Mouse (Mus musculus): Measurements from ENCODE around the gene Dnaja3. TPM values are rescaled to one million over a fixed set of nuclear protein-coding genes. Genes with fewer than 3 reads are reported as not detected.

Dnaja3 gene
- polyA plus RNA-seq, 1 experiment from 2014 or later: 60.7 TPM

DNA sequence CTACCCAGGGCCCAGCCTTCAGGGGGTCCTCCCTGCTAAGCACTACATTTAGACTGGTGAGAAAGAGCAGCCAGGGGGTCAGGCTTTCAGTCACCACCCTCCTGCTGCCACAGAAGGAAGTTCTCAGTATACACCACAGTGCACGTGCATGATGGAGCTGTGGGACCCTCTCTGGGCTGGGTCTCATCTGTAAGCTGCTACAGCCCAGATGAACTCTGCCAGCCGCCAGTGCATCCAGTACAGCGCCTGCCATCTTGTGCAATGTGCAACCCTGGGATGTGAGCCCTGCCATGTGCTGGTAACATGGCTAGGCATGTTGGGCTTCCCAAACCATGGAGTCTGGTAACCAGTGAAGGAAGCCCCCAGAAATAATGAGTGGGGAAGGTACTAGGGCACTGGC, 10.4 kb downstream of the Dnaja3 start:
- H3K4me1 ChIP-seq (replicated peaks): peaks cover 77% of the 10 kb centered on the region
- peaks cover 66% of the 10 kb centered on the region for H3K36me3 ChIP-seq

DNA sequence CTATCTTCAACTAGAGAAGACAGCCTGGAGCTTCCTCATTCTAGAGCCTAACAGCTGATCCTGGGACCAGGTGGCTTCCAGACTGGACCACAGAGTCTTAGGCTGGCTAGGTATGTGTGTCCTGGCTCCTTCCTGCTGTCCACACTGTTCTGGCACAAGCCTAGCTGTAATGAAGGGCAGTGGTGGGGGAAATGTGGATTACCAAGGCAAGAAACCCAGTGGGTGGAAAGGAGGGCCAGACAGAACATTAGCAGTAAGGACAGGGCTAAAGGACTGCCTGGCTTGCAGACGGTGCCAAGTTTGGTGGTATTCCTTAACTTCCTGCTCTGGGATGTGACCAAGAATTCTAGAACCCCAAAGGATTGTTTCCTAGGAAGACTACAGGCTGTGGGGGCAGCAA, 11.3 kb downstream of the Dnaja3 start:
- Histone ChIP-seq H3K36me3 (peaks cover 73% of the 10 kb centered on the region), H3K4me1 (replicated peaks) (peaks cover 78% of the 10 kb centered on the region), H3K27ac (peak overlapping the region; percentile 75), H3K9me3 (no peaks in the 10 kb centered on the region), H3K27me3 (ENCODE audit: insufficient read depth, poor library complexity, severe bottlenecking) (no peaks in the 10 kb centered on the region), H3K4me3 (no peak overlapping the region)
- DNase-seq (ENCODE audit: low spot score): no peak
- WGBS: 78% methylated on average over 1 of the region's 1 CpGs

More for the DNA sequence above, 10.4 kb downstream of the Dnaja3 start:
- Histone ChIP-seq H3K9me3 (no peaks in the 10 kb centered on the region), H3K27ac (peak overlapping the region; percentile 37), H3K27me3 (ENCODE audit: insufficient read depth, poor library complexity, severe bottlenecking) (no peaks in the 10 kb centered on the region), H3K4me3 (no peak overlapping the region)
- DNase-seq (ENCODE audit: low spot score): no peak
- WGBS: 90% methylated on average over 3 of the region's 3 CpGs

DNA sequence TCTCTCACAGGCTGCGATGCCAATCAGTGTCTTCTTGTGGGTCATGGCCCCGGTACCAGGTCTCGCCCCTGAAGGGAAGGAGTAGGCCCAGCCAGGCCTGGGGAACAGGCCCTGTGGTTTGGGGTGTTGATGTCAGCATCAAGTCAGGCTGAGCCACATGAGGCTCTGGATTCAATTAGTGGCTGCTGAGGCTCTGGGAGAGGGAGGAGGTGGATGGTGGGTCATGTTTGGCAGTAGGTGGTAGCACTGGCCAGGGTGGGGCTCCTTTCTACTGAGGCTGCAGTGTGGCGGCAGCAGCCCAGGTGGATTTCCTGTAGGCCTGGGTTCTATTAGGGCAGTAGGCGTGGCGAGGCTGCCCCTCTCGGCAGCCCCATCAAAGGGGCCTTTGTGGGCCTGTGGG, 11.8 kb downstream of the Dnaja3 start:
- peak overlapping the region; percentile 75 for H3K27ac ChIP-seq
- peaks cover 77% of the 10 kb centered on the region for H3K36me3 ChIP-seq
- H3K27me3 ChIP-seq (ENCODE audit: insufficient read depth, poor library complexity, severe bottlenecking): no peaks in the 10 kb centered on the region
- DNase-seq (ENCODE audit: low spot score): peak; percentile 74
- WGBS: 68% methylated on average over 7 of the region's 7 CpGs
- no peaks in the 10 kb centered on the region for H3K9me3 ChIP-seq
- peaks cover 78% of the 10 kb centered on the region for H3K4me1 ChIP-seq (replicated peaks)
- no peak overlapping the region for H3K4me3 ChIP-seq

GRCm38 (mm10) chr16:4652707-4653416, 13.1 kb downstream of the Dnaja3 start:
- 68% methylated on average over 4 of the region's 4 CpGs for WGBS
- Histone ChIP-seq H3K4me3 (no peak overlapping the region), H3K9me3 (no peaks in the 10 kb centered on the region), H3K4me1 (replicated peaks) (peaks cover 71% of the 10 kb centered on the region), H3K27ac (peak overlapping the region; percentile 75), H3K36me3 (peaks cover 79% of the 10 kb centered on the region), H3K27me3 (ENCODE audit: insufficient read depth, poor library complexity, severe bottlenecking) (no peaks in the 10 kb centered on the region)
- DNase-seq (ENCODE audit: low spot score): no peak

DNA sequence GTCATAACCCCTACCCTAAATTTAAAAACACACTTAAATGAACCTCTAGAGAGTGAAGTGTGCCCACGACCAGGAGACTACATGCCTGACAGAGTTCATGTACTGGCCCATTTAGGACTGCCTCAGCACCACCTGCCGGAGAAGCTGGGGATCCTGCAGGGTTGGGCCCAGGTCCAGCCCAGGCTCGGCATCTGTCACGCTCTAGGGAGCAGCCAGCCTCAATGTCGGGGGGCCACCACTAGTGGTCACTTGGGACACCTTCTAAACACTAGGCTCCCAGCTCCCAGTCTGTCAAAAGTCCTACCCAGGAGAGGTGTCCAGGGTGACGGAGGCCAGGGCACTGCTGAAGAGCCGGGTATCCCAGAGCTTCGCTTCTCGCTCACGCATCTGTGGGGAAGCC, 14.9 kb downstream of the Dnaja3 start:
- Histone ChIP-seq H3K27ac (peak overlapping the region; percentile 72; the same call in 1 of the 2 replicates), H3K4me3 (no peak overlapping the region), H3K4me1 (replicated peaks) (peaks cover 64% of the 10 kb centered on the region), H3K36me3 (peaks cover 67% of the 10 kb centered on the region), H3K9me3 (no peaks in the 10 kb centered on the region), H3K27me3 (ENCODE audit: insufficient read depth, poor library complexity, severe bottlenecking) (no peaks in the 10 kb centered on the region)
- no peak for DNase-seq (ENCODE audit: low spot score)
- WGBS: 83% methylated on average over 10 of the region's 10 CpGs

- Histone ChIP-seq H3K4me1 (replicated peaks) (peaks cover 64% of the 10 kb centered on the region), H3K27ac (peak overlapping the region; percentile 72), H3K9me3 (no peaks in the 10 kb centered on the region), H3K27me3 (ENCODE audit: insufficient read depth, poor library complexity, severe bottlenecking) (no peaks in the 10 kb centered on the region), H3K4me3 (no peak overlapping the region), H3K36me3 (peaks cover 61% of the 10 kb centered on the region)
- DNase-seq (ENCODE audit: low spot score): no peak
- WGBS: 77% methylated on average over 4 of the region's 4 CpGs
Observed at GRCm38 (mm10) chr16:4655251-4655734, 15.5 kb downstream of the Dnaja3 start.

GRCm38 (mm10) chr16:4655764-4656570, 16.2 kb downstream of the Dnaja3 start:
- Histone ChIP-seq H3K36me3 (peaks cover 62% of the 10 kb centered on the region), H3K9me3 (no peaks in the 10 kb centered on the region), H3K27ac (peak overlapping the region; percentile 72), H3K4me1 (replicated peaks) (peaks cover 63% of the 10 kb centered on the region), H3K4me3 (no peak overlapping the region), H3K27me3 (ENCODE audit: insufficient read depth, poor library complexity, severe bottlenecking) (no peaks in the 10 kb centered on the region)
- WGBS: 43% methylated on average over 11 of the region's 11 CpGs
- DNase-seq (ENCODE audit: low spot score): no peak

- no peak for DNase-seq (ENCODE audit: low spot score)
- 71% methylated on average over 9 of the region's 9 CpGs for WGBS
- H3K4me3 ChIP-seq: no peak overlapping the region
- peaks cover 62% of the 10 kb centered on the region for H3K36me3 ChIP-seq
- no peaks in the 10 kb centered on the region for H3K27me3 ChIP-seq (ENCODE audit: insufficient read depth, poor library complexity, severe bottlenecking)
- peaks cover 57% of the 10 kb centered on the region for H3K4me1 ChIP-seq (replicated peaks)
- peak overlapping the region; percentile 72 for H3K27ac ChIP-seq
- no peaks in the 10 kb centered on the region for H3K9me3 ChIP-seq
Observed at GRCm38 (mm10) chr16:4656571-4657081, 16.8 kb downstream of the Dnaja3 start.

DNA sequence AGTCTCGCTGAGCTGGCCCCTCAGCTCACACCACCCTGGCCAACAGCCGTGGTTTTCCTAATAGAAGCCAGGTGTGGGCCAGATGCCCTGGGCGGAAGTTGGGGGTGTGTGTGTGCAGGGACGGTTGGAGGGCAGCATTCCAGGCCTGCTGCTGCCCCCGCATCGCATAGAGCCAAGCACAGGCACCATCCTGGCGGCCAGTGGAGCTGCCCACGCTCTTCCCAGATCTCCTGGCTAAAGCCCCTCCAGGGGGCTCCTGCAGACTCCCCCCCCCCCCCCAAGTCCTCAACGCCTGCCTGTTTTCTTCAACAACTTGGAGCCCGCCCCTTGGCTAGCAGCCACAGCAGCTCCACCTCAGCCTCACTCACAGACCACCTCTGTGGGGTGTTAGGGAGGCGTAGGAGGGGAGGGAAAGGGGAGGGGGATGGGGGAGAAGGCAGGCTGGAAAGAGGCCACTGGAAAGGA, 19.0 kb downstream of the Dnaja3 start:
- peak; percentile 76 for DNase-seq (ENCODE audit: low spot score)
- Histone ChIP-seq H3K27me3 (ENCODE audit: insufficient read depth, poor library complexity, severe bottlenecking) (no peaks in the 10 kb centered on the region), H3K9me3 (no peaks in the 10 kb centered on the region), H3K36me3 (peaks cover 48% of the 10 kb centered on the region), H3K27ac (peak overlapping the region; percentile 74), H3K4me3 (no peak overlapping the region), H3K4me1 (replicated peaks) (peaks cover 41% of the 10 kb centered on the region)
- WGBS: 22% methylated on average over 11 of the region's 11 CpGs

GRCm38 (mm10) chr16:4659326-4659725, 19.5 kb downstream of the Dnaja3 start:
- Histone ChIP-seq H3K4me1 (replicated peaks) (peaks cover 40% of the 10 kb centered on the region), H3K4me3 (no peak overlapping the region), H3K27ac (peak overlapping the region; percentile 74), H3K36me3 (peaks cover 48% of the 10 kb centered on the region), H3K27me3 (ENCODE audit: insufficient read depth, poor library complexity, severe bottlenecking) (no peaks in the 10 kb centered on the region), H3K9me3 (no peaks in the 10 kb centered on the region)
- no peak for DNase-seq (ENCODE audit: low spot score)
- WGBS: 23% methylated on average over 2 of the region's 2 CpGs

- H3K4me1 ChIP-seq (replicated peaks): peaks cover 17% of the 10 kb centered on the region
- no peak overlapping the region for H3K27ac ChIP-seq
- H3K36me3 ChIP-seq: peaks cover 51% of the 10 kb centered on the region
- H3K27me3 ChIP-seq (ENCODE audit: insufficient read depth, poor library complexity, severe bottlenecking): no peaks in the 10 kb centered on the region
- no peak overlapping the region for H3K4me3 ChIP-seq
- H3K9me3 ChIP-seq: no peaks in the 10 kb centered on the region
- DNase-seq (ENCODE audit: low spot score): no peak
- 73% methylated on average over 2 of the region's 2 CpGs for WGBS
Observed at GRCm38 (mm10) chr16:4661605-4662004, 21.8 kb downstream of the Dnaja3 start.

GRCm38 (mm10) chr16:4663806-4664205, 24.0 kb downstream of the Dnaja3 start:
- WGBS: 81% methylated on average over 2 of the region's 2 CpGs
- Histone ChIP-seq H3K9me3 (no peaks in the 10 kb centered on the region), H3K27me3 (ENCODE audit: insufficient read depth, poor library complexity, severe bottlenecking) (no peaks in the 10 kb centered on the region), H3K27ac (no peak overlapping the region), H3K4me1 (replicated peaks) (peaks cover 6% of the 10 kb centered on the region), H3K4me3 (no peak overlapping the region), H3K36me3 (peaks cover 63% of the 10 kb centered on the region)
- DNase-seq (ENCODE audit: low spot score): no peak

GRCm38 (mm10) chr16:4665726-4666125, 25.9 kb downstream of the Dnaja3 start:
- DNase-seq (ENCODE audit: low spot score): no peak
- peaks cover 73% of the 10 kb centered on the region for H3K36me3 ChIP-seq
- 98% methylated on average over 2 of the region's 2 CpGs for WGBS

More at GRCm38 (mm10) chr16:4665726-4666125, 25.9 kb downstream of the Dnaja3 start:
- Histone ChIP-seq H3K27me3 (ENCODE audit: insufficient read depth, poor library complexity, severe bottlenecking) (no peaks in the 10 kb centered on the region), H3K27ac (no peak overlapping the region), H3K9me3 (no peaks in the 10 kb centered on the region), H3K4me1 (replicated peaks) (no peaks in the 10 kb centered on the region), H3K4me3 (no peak overlapping the region)

All from hindbrain, embryonic 10.5 days (tissue).